Mouse (Mus musculus) adrenal gland (tissue): ENCODE measurements around the gene Cenps.
"Not testable (repeated sequence)": the region's sequence is repeated elsewhere in the genome, so short reads cannot be mapped to it uniquely, and the experiment has no call there.

Experiments used
- intact Hi-C: fragments of 180-260 bp; cut with DNase I; formaldehyde crosslinking; loops from one replicate; pipeline ENCODE4 v1.15.1; 2025
- long read RNA-seq, 2 experiments: library from polyadenylated mRNA; unstranded; transcript quantifications; one replicate each; pipeline ENCODE4 v2.0.0; 2020; ENCODE audit warnings: borderline replicate concordance in 1 of 2; ENCODE audit not compliant: insufficient replicate concordance in 1 of 2

The Cenps gene
- long read RNA-seq, experiment 1, partial matches to known transcripts = 0 of 6 reads
- long read RNA-seq, experiment 1, other reads (novel, unspliced or antisense) = 2 of 6 reads
- long read RNA-seq, experiment 2, partial matches to known transcripts = 0 of 4 reads
- long read RNA-seq, experiment 2, other reads (novel, unspliced or antisense) = 1 of 4 reads

- intact Hi-C loops = loop anchor here (2.0 kb wide), 1 partner anchor 60 kb away; no protein-coding TSS in a partner anchor
Measured at GRCm38 (mm10) chr4:149136982-149137770, at the start of gene Cenps. Gene Cenps, minus strand, starts transcription at chr4:149137629.

GRCm38 (mm10) chr4:149182755-149183154 is 45.3 kb upstream of the Cenps start:
- intact Hi-C loops = loop anchor here (1.0 to 5.0 kb wide), 2 partner anchors 35 to 50 kb away; no protein-coding TSS in a partner anchor

- intact Hi-C loops = loop anchor here (5.0 kb wide), 1 partner anchor 35 kb away; no protein-coding TSS in a partner anchor
Measured at GRCm38 (mm10) chr4:149182192-149182591, 44.8 kb upstream of the Cenps start.

- intact Hi-C loops = no loop called here
Measured at GRCm38 (mm10) chr4:149179573-149179972, 42.1 kb upstream of the Cenps start.

GRCm38 (mm10) chr4:149179160-149179559 is 41.7 kb upstream of the Cenps start:
- intact Hi-C loops = no loop called here

- intact Hi-C loops = no loop called here
Measured at GRCm38 (mm10) chr4:149178328-149178727, 40.9 kb upstream of the Cenps start.

GRCm38 (mm10) chr4:149177046-149177445 is 39.6 kb upstream of the Cenps start:
- intact Hi-C loops = no loop called here

- intact Hi-C loops = no loop called here
Measured at GRCm38 (mm10) chr4:149176645-149177044, 39.2 kb upstream of the Cenps start.

GRCm38 (mm10) chr4:149173661-149174060 is 36.2 kb upstream of the Cenps start:
- intact Hi-C loops = no loop called here

- intact Hi-C loops = no loop called here
Measured at GRCm38 (mm10) chr4:149172666-149173065, 35.2 kb upstream of the Cenps start.

- intact Hi-C loops = no loop called here
Measured at GRCm38 (mm10) chr4:149172083-149172482, 34.7 kb upstream of the Cenps start.

- intact Hi-C loops = no loop called here
Measured at GRCm38 (mm10) chr4:149171581-149171981, 34.2 kb upstream of the Cenps start.

- intact Hi-C loops = no loop called here
Measured at GRCm38 (mm10) chr4:149170394-149170931, 33.0 kb upstream of the Cenps start.

- intact Hi-C loops = not testable (repeated sequence)
Measured at GRCm38 (mm10) chr4:149169926-149170325, 32.5 kb upstream of the Cenps start.

GRCm38 (mm10) chr4:149168016-149168415 is 30.6 kb upstream of the Cenps start:
- intact Hi-C loops = no loop called here

GRCm38 (mm10) chr4:149166957-149167611 is 29.7 kb upstream of the Cenps start:
- intact Hi-C loops = no loop called here

GRCm38 (mm10) chr4:149166215-149166946 is 29.0 kb upstream of the Cenps start, which contains the start of gene Pgd:
Gene Pgd, minus strand, starts transcription at chr4:149166771.
- intact Hi-C loops = no loop called here

GRCm38 (mm10) chr4:149164150-149164549 is 26.7 kb upstream of the Cenps start:
- intact Hi-C loops = no loop called here

GRCm38 (mm10) chr4:149163196-149163595 is 25.8 kb upstream of the Cenps start:
- intact Hi-C loops = no loop called here

- intact Hi-C loops = no loop called here
Measured at GRCm38 (mm10) chr4:149161166-149161565, 23.7 kb upstream of the Cenps start.

GRCm38 (mm10) chr4:149159891-149160290 is 22.5 kb upstream of the Cenps start:
- intact Hi-C loops = no loop called here
